Mouse (Mus musculus) spleen, adult 2 months (tissue): Measurements from ENCODE around the gene 1700010I14Rik.

Experiments
- CTCF ChIP-seq: fragments of 200-500 bp; IDR thresholded peaks from 2 replicates; pipeline ENCODE4 v1.5.1; 2011; ENCODE audit warnings: mild to moderate bottlenecking, inconsistent platforms; ENCODE audit not compliant: insufficient read depth, insufficient read length, insufficient replicate concordance; ENCODE audit errors: extremely low read depth
- POLR2A ChIP-seq: fragments of 200-500 bp; IDR thresholded peaks from 2 replicates; pipeline ENCODE4 v1.6.1; 2011; ENCODE audit warnings: low read depth, low read length, inconsistent platforms

DNA sequence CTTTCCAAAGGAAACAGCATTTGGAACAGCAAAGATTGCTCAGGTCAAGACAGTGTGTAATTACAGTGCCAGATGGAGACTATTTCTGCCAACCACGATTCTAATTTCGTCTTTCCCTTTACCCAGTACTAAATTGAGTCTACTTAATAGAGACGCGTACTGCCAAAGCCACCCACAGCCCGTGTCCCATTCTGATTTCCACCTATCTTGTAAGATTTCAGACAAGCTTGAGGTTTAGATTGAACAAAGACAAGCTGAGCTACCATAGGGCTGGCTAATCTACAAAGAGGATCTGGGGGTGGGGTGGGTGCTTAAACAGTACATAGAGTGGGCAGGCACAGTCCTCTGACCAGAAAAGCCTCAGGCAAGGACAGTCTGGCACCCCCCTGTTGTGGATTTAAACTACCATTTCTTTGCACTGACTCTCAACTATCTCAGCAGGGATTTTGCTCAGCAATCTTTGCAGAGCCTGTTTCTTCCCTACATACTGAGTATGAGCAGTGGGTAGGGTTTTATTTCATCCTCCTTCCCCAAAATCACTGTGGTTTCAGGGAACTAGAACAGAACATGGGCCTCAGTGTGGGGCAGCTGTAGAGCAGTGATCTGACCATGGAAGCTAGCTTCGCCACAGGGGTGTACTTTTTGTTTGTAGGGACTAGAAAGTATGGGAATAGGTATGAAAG, 44.4 kb downstream of the 1700010I14Rik start:
- TF ChIP-seq CTCF = no peak
- TF ChIP-seq POLR2A = no peak
